Mouse (Mus musculus): Measurements from ENCODE around the gene 2300002M23Rik. TPM values are rescaled to one million over a fixed set of nuclear protein-coding genes. Genes with fewer than 3 reads are reported as not detected.

The 2300002M23Rik gene
- polyA plus RNA-seq, 1 experiment: not detected

DNA sequence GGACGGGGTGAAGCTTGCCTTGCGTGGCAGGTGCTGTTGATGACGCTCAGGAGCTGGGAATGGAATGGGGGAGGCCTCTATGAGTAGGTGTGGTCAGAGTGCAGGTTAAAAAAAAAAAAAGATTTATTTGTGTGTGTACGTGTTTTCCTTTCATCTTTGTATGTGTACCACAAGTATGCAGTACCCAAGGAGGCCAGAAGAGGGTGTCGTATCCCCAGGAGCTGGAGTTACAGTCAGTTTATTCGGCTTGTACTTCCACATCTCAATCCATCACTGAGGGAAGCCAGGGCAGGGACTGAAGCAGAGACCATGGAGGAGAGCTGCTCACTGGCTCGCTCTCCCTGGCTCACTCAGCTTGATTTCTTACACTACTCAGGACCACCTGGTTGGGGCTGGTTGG is 4.2 kb downstream of the 2300002M23Rik start:
- Histone ChIP-seq H3K4me1 (peaks cover 24% of the 10 kb centered on the region), H3K4me3 (replicated peaks) (no peak overlapping the region), H3K9me3 (peaks cover 18% of the 10 kb centered on the region), H3K27me3 (replicated peaks) (peaks cover 70% of the 10 kb centered on the region), H3K36me3 (replicated peaks; ENCODE audit: low read length) (no peaks in the 10 kb centered on the region)
- TF ChIP-seq GATA1 (IDR thresholded peaks at IDR 0.05; ENCODE audit: borderline replicate concordance, low read length) (no peak), FLI1 (IDR thresholded peaks at IDR 0.05; ENCODE audit: low read length) (no peak)

- Histone ChIP-seq H3K27me3 (replicated peaks) (peaks cover 34% of the 10 kb centered on the region), H3K36me3 (replicated peaks; ENCODE audit: low read length) (no peaks in the 10 kb centered on the region), H3K4me1 (peaks cover 10% of the 10 kb centered on the region), H3K9me3 (peaks cover 11% of the 10 kb centered on the region; the same call in 1 of the 2 replicates), H3K4me3 (replicated peaks) (no peak overlapping the region)
- TF ChIP-seq FLI1 (IDR thresholded peaks at IDR 0.05; ENCODE audit: low read length): no peak
- TF ChIP-seq GATA1 (IDR thresholded peaks at IDR 0.05; ENCODE audit: borderline replicate concordance, low read length): no peak
Observed at GRCm38 (mm10) chr17:35578211-35578610, 11.0 kb downstream of the 2300002M23Rik start.

DNA sequence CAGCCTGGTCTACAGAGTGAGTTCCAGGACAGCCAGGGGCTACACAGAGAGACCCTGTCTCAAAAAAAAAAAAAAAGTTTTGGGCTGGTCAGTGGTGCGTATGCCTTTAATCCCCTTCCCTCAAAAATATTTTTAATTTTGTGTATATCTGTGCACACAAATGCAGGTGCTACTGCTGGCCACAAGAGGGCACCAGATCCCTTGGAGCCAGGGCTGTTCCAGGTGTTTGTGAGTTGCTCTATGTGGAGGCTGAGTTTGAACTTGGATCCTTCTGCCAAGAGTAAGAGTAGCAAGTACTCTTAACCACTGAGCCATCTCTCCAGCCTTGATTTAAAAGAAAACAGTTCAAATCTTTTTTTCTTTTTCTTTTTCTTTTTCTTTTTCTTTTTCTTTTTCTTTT is 15.7 kb downstream of the 2300002M23Rik start:
- Histone ChIP-seq H3K36me3 (replicated peaks; ENCODE audit: low read length) (no peaks in the 10 kb centered on the region), H3K4me1 (no peaks in the 10 kb centered on the region; the same call in 1 of the 2 replicates), H3K4me3 (replicated peaks) (no peak overlapping the region), H3K9me3 (peaks cover 14% of the 10 kb centered on the region), H3K27me3 (replicated peaks) (peaks cover 20% of the 10 kb centered on the region)
- TF ChIP-seq GATA1 (IDR thresholded peaks at IDR 0.05; ENCODE audit: borderline replicate concordance, low read length) (no peak), FLI1 (IDR thresholded peaks at IDR 0.05; ENCODE audit: low read length) (no peak)

DNA sequence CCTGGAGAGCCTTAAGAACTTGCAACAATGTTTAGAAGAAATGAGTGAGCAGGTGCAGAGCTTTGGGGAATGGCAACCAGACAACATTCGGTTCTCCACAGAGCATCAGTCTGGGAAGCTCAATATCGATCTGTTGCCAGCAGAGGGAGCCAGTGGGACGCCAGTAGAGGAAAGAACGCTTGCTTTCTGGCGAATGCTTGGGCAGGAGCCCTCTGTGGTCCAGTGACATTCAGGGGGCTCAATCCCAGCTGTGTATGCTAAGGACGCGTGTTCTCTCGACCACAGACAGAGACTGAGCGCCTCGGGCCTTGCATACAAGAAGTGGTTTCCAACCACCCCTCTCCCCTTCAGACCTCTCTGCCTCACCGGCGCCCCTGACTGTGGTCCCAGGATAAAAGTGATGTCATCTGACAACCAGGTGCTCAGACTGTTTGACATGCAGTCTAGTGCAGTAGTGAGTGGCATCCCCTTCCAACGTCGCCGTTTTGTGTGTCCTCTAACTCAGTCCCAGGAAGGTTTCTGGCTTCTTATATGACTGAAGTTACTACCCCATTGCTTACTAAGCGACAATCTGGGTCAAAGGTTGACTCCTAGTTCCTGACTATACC is 17.2 kb downstream of the 2300002M23Rik start:
- Histone ChIP-seq H3K36me3 (replicated peaks; ENCODE audit: low read length) (no peaks in the 10 kb centered on the region), H3K4me1 (no peaks in the 10 kb centered on the region; the same call in 1 of the 2 replicates), H3K27me3 (replicated peaks) (peaks cover 20% of the 10 kb centered on the region), H3K9me3 (peaks cover 15% of the 10 kb centered on the region), H3K4me3 (replicated peaks) (no peak overlapping the region)
- TF ChIP-seq FLI1 (IDR thresholded peaks at IDR 0.05; ENCODE audit: low read length): no peak
- no peak for TF ChIP-seq GATA1 (IDR thresholded peaks at IDR 0.05; ENCODE audit: borderline replicate concordance, low read length)

DNA sequence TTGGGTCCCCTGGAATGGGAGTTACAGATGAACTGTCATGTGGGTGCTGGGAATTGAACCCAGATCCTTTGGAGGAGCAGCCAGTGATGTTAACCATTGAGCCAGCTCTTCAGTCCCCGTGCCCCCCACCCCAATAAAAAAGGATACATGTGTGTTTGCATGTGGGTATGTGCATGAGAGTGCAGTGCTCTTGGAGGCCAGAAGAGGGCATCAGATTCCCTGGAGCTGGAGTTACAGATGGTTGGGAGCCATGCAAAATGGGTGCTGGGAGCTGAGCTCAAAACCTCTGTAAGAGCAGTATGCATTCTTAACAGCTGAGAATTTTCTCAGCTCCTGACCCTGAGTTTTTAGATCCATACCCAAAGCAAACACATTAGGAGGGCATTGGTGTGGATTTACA is 20.0 kb downstream of the 2300002M23Rik start:
- Histone ChIP-seq H3K9me3 (peaks cover 11% of the 10 kb centered on the region), H3K4me3 (replicated peaks) (no peak overlapping the region), H3K4me1 (peaks cover 8% of the 10 kb centered on the region), H3K36me3 (replicated peaks; ENCODE audit: low read length) (no peaks in the 10 kb centered on the region), H3K27me3 (replicated peaks) (peaks cover 29% of the 10 kb centered on the region)
- TF ChIP-seq FLI1 (IDR thresholded peaks at IDR 0.05; ENCODE audit: low read length): no peak
- TF ChIP-seq GATA1 (IDR thresholded peaks at IDR 0.05; ENCODE audit: borderline replicate concordance, low read length): no peak

- TF ChIP-seq FLI1 (IDR thresholded peaks at IDR 0.05; ENCODE audit: low read length) (no peak), GATA1 (IDR thresholded peaks at IDR 0.05; ENCODE audit: borderline replicate concordance, low read length) (no peak)
- H3K27me3 ChIP-seq (replicated peaks): peaks cover 31% of the 10 kb centered on the region
- peaks cover 8% of the 10 kb centered on the region for H3K4me1 ChIP-seq
- H3K4me3 ChIP-seq (replicated peaks): no peak overlapping the region
- H3K9me3 ChIP-seq: peaks cover 9% of the 10 kb centered on the region
- no peaks in the 10 kb centered on the region for H3K36me3 ChIP-seq (replicated peaks; ENCODE audit: low read length)
Observed at GRCm38 (mm10) chr17:35588387-35588786, 21.1 kb downstream of the 2300002M23Rik start.

DNA sequence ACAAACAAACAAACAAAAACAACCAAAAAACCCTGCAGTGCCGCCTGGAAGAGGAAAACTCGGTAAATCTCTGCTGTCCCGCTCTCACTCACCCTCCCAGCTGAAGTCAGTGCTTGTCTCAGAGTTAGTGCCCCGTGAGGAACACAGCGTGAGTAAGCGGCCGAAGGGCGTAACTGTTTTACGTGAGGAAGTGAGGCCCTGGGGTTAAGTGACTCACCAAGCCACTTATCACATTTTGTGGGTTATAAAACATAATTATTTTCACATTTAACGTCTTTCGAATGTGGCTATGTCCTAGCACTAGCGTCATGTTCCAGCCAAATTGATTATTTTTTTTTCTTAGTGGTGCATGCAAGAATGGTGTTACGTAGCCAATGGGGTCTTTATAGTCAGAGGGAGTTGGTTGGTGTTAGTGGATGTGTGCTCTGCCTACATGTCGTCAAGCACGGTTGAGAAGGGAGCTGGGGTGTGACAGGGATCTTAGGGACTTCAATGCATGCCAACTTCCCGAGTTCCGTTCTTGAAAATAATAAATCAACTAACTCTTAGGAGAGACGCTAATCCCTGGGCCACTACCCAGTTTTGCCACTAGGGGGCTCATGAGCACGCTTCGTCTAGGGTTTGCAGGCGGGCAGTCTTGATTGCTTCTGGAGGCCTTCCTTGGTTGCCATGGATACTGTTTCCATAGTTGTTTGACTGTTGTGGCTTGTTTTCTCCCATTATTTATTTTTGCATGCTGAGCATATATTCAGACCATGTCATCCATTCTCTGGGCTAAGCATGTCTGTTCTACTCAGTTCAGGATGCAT is 23.4 kb downstream of the 2300002M23Rik start:
- Histone ChIP-seq H3K27me3 (replicated peaks) (peaks cover 29% of the 10 kb centered on the region), H3K4me3 (replicated peaks) (peak overlapping the region; percentile 83), H3K36me3 (replicated peaks; ENCODE audit: low read length) (no peaks in the 10 kb centered on the region), H3K9me3 (peaks cover 9% of the 10 kb centered on the region), H3K4me1 (peaks cover 8% of the 10 kb centered on the region)
- TF ChIP-seq FLI1 (IDR thresholded peaks at IDR 0.05; ENCODE audit: low read length): no peak
- TF ChIP-seq GATA1 (IDR thresholded peaks at IDR 0.05; ENCODE audit: borderline replicate concordance, low read length): no peak

DNA sequence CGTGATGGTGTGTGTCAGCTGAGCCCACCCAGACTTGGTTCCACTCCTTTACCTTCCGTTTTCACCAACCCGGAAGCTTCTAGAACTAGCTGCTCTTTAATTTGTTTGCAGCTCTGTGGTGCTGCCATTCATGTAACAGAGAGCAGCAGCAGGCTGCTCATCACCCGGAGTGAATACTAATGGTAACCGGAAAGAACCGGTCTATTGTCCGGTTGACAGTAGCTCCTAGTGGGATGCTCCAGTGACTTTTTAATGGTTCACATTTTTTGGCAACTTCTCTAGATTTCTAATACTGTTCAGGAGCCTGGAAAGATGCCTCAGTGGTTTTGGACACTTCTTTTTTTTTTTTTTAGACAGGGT is 23.9 kb downstream of the 2300002M23Rik start:
- Histone ChIP-seq H3K4me1 (peaks cover 8% of the 10 kb centered on the region), H3K36me3 (replicated peaks; ENCODE audit: low read length) (no peaks in the 10 kb centered on the region), H3K4me3 (replicated peaks) (no peak overlapping the region), H3K9me3 (peaks cover 10% of the 10 kb centered on the region), H3K27me3 (replicated peaks) (peaks cover 26% of the 10 kb centered on the region)
- TF ChIP-seq GATA1 (IDR thresholded peaks at IDR 0.05; ENCODE audit: borderline replicate concordance, low read length) (no peak), FLI1 (IDR thresholded peaks at IDR 0.05; ENCODE audit: low read length) (no peak)

- Histone ChIP-seq H3K36me3 (replicated peaks; ENCODE audit: low read length) (no peaks in the 10 kb centered on the region), H3K4me3 (replicated peaks) (no peak overlapping the region), H3K4me1 (peaks cover 8% of the 10 kb centered on the region), H3K9me3 (peaks cover 15% of the 10 kb centered on the region), H3K27me3 (replicated peaks) (peaks cover 28% of the 10 kb centered on the region)
- TF ChIP-seq FLI1 (IDR thresholded peaks at IDR 0.05; ENCODE audit: low read length) (no peak), GATA1 (IDR thresholded peaks at IDR 0.05; ENCODE audit: borderline replicate concordance, low read length) (no peak)
Observed at GRCm38 (mm10) chr17:35591731-35592130, 24.5 kb downstream of the 2300002M23Rik start.

DNA sequence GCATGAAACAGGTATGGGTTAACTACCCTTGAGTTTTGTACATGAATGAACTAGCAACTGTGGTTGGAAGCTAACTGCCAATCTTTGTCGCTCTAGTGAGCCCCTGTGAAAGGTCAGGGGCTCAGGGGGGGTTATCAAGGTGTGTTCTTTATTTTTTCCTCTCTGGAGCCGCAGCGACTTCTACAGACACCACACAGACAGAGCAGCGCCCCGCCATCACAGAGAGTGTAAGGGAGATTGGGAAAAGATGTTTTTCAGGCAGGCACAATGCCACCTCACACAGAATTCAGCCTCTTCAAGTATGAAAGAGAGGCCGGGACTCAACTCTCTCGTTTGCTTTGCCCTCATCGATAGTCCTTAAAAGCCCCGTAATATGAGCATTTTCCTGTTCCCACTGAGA is 24.9 kb downstream of the 2300002M23Rik start:
- TF ChIP-seq FLI1 (IDR thresholded peaks at IDR 0.05; ENCODE audit: low read length) (no peak), GATA1 (IDR thresholded peaks at IDR 0.05; ENCODE audit: borderline replicate concordance, low read length) (no peak)
- Histone ChIP-seq H3K4me1 (peaks cover 8% of the 10 kb centered on the region), H3K4me3 (replicated peaks) (no peak overlapping the region), H3K36me3 (replicated peaks; ENCODE audit: low read length) (no peaks in the 10 kb centered on the region), H3K27me3 (replicated peaks) (peaks cover 29% of the 10 kb centered on the region), H3K9me3 (peaks cover 18% of the 10 kb centered on the region)
